Mouse (Mus musculus) forebrain, embryonic 13.5 days (tissue): Measurements from ENCODE around the gene Rnf26. TPM values are rescaled to one million over a fixed set of nuclear protein-coding genes. Genes with fewer than 3 reads are reported as not detected.

ENCODE experiments used
- ATAC-seq: fragments of 200-750 bp; cut with Nextera tagmentation; 2 replicates; pipeline ENCODE4 v1.8.0; 2017
- H3K27ac ChIP-seq: fragments of 300-500 bp; sonication (generic); 2 replicates; pipeline ENCODE4 v1.5.1; 2015; ENCODE audit warnings: inconsistent platforms, mild to moderate bottlenecking, moderate library complexity
- H3K27me3 ChIP-seq: fragments of 300-500 bp; sonication (generic); 2 replicates; pipeline ENCODE4 v1.6.1; 2015; ENCODE audit warnings: mild to moderate bottlenecking, inconsistent platforms
- H3K36me3 ChIP-seq: fragments of 300-500 bp; sonication (generic); 2 replicates; pipeline ENCODE4 v1.6.1; 2015; ENCODE audit warnings: mild to moderate bottlenecking, inconsistent platforms; ENCODE audit not compliant: poor library complexity, severe bottlenecking
- H3K4me1 ChIP-seq: fragments of 300-500 bp; sonication (generic); 2 replicates; pipeline ENCODE4 v1.6.1; 2015; ENCODE audit warnings: inconsistent platforms
- H3K4me2 ChIP-seq: fragments of 300-500 bp; sonication (generic); 2 replicates; pipeline ENCODE4 v1.6.1; 2015; ENCODE audit warnings: inconsistent platforms, mild to moderate bottlenecking, moderate library complexity
- H3K4me3 ChIP-seq: fragments of 300-500 bp; sonication (generic); 2 replicates; pipeline ENCODE4 v1.5.1; 2015; ENCODE audit warnings: mild to moderate bottlenecking, inconsistent platforms
- H3K9ac ChIP-seq: fragments of 300-500 bp; sonication (generic); 2 replicates; pipeline ENCODE4 v1.6.1; 2015; ENCODE audit warnings: mild to moderate bottlenecking, inconsistent platforms
- H3K9me3 ChIP-seq: fragments of 300-500 bp; sonication (generic); replicated peaks from 2 replicates; pipeline ENCODE4 v1.6.1; 2016; ENCODE audit warnings: inconsistent platforms
- WGBS: fragments of 180-500 bp; shearing (Covaris S2); methylation state at CpG from one replicate; pipeline ENCODE4 v1.1.7; 2015; 5-methylcytosine and 5-hydroxymethylcytosine counted together
- polyA plus RNA-seq: library from polyadenylated mRNA; unstranded; fragments of >200 nt; fragmentation: Nextera tagmentation; extraction: Ambion mirVana; gene quantifications from 2 replicates; pipeline ENCODE4 v1.2.1, GENCODE M21; 2015

Rnf26 gene
- polyA plus RNA-seq, 1 experiment from 2014 or later = 45.7 TPM

DNA sequence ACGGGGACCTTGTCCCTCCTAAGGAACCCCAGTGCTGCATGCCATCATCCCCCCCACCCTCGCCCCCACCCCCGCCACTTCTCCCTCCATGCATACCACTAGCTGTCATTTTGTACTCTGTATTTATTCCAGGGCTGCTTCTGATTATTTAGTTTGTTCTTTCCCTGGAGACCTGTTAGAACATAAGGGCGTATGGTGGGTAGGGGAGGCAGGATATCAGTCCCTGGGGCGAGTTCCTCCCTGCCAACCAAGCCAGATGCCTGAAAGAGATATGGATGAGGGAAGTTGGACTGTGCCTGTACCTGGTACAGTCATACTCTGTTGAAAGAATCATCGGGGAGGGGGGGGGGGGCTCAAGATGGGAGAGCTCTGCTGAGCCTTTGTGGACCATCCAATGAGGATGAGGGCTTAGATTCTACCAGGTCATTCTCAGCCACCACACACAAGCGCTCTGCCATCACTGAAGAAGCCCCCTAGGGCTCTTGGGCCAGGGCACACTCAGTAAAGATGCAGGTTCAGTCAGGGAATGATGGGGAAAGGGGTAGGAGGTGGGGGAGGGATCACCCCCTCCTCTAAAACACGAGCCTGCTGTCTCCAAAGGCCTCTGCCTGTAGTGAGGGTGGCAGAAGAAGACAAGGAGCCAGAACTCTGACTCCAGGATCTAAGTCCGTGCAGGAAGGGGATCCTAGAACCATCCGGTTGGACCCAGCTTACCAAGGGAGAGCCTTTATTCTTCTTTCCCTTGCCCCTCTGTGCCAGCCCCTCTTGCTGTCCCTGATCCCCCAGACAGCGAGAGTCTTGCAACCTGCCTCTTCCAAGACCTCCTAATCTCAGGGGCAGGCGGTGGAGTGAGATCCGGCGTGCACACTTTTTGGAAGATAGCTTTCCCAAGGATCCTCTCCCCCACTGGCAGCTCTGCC, 65.5 kb downstream of the Rnf26 start:
- no peak overlapping the region for H3K27ac ChIP-seq
- H3K36me3 ChIP-seq = no peaks in the 10 kb centered on the region
- 81% methylated on average over 14 of the region's 14 CpGs for WGBS
- peaks cover 14% of the 10 kb centered on the region for H3K4me1 ChIP-seq
- peaks cover 39% of the 10 kb centered on the region for H3K27me3 ChIP-seq
- H3K4me2 ChIP-seq = no peak overlapping the region
- H3K4me3 ChIP-seq = no peak overlapping the region
- no peaks in the 10 kb centered on the region for H3K9me3 ChIP-seq
- no peak for ATAC-seq
- H3K9ac ChIP-seq = no peak overlapping the region

- Histone ChIP-seq H3K4me1 (peaks cover 16% of the 10 kb centered on the region), H3K9me3 (no peaks in the 10 kb centered on the region), H3K27ac (no peak overlapping the region), H3K36me3 (no peaks in the 10 kb centered on the region), H3K27me3 (peaks cover 45% of the 10 kb centered on the region), H3K4me2 (no peak overlapping the region), H3K9ac (no peak overlapping the region), H3K4me3 (no peak overlapping the region)
- ATAC-seq = no peak
- 65% methylated on average over 6 of the region's 6 CpGs for WGBS
Observed at GRCm38 (mm10) chr9:44047071-44047470, 66.2 kb downstream of the Rnf26 start.

DNA sequence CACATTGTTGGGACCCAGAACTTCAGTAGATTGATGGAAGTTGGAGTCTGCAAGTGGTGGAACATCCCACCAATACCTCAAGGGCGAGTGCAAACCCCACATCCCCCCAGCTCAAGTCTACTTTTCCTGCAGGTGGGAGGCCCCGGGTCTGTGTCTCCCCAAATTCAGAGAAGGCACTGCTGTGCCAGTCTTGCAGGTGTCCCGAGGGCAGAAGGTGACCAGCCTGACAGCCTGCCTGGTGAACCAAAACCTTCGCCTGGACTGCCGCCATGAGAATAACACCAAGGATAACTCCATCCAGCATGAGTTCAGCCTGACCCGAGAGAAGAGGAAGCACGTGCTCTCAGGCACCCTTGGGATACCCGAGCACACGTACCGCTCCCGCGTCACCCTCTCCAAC, 66.9 kb downstream of the Rnf26 start:
- Histone ChIP-seq H3K9me3 (no peaks in the 10 kb centered on the region), H3K4me2 (no peak overlapping the region), H3K4me3 (no peak overlapping the region), H3K27ac (no peak overlapping the region), H3K4me1 (peaks cover 16% of the 10 kb centered on the region), H3K36me3 (no peaks in the 10 kb centered on the region), H3K9ac (no peak overlapping the region), H3K27me3 (peaks cover 52% of the 10 kb centered on the region)
- WGBS = 89% methylated on average over 12 of the region's 12 CpGs
- no peak for ATAC-seq

DNA sequence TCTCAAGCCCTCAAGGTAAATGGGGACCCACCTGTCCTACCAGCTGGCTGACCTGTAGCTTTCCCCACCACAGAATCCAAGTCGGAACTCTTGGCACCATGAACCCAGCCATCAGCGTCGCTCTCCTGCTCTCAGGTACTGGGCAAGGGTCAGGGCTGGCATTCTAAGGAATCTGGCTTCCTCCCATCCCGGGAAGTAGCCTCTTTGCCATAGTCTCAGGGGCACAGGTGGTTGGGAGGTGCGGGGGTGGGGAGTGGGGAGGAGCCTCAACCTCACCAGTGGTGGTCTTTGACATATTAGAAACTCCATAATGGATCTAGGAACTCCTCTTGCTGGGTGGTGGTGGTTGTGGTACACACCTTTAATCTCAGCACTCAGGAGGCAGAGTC, 67.4 kb downstream of the Rnf26 start:
- 81% methylated on average over 5 of the region's 5 CpGs for WGBS
- no peak for ATAC-seq
- H3K27ac ChIP-seq = no peak overlapping the region
- peaks cover 16% of the 10 kb centered on the region for H3K4me1 ChIP-seq
- no peak overlapping the region for H3K4me2 ChIP-seq
- H3K36me3 ChIP-seq = no peaks in the 10 kb centered on the region
- H3K4me3 ChIP-seq = no peak overlapping the region
- H3K27me3 ChIP-seq = peaks cover 57% of the 10 kb centered on the region
- no peak overlapping the region for H3K9ac ChIP-seq
- no peaks in the 10 kb centered on the region for H3K9me3 ChIP-seq

Other genes with a start within 250 kb of the Rnf26 start
- 0.31 and 0.98 TPM in 2 replicates for gene Thy1, start 70.1 kb downstream of the Rnf26 start, polyA plus RNA-seq
- 7.1 and 8.6 TPM in 2 replicates for gene Usp2, start 46.5 kb downstream of the Rnf26 start, polyA plus RNA-seq
- 0.06 and 0.23 TPM in 2 replicates for gene Mfrp, start 11.8 kb downstream of the Rnf26 start, polyA plus RNA-seq
- gene C1qtnf5, start 6.3 kb downstream of the Rnf26 start, polyA plus RNA-seq = 1.0 and 1.2 TPM in 2 replicates
- 0.19 TPM in 1 of 2 replicates, not detected in the other for gene Gm49380, start within 50 bp of the Rnf26 start, polyA plus RNA-seq
- gene Mcam, start 21.0 kb upstream of the Rnf26 start, polyA plus RNA-seq = 15.6 and 16.7 TPM in 2 replicates
- gene Cbl, start 120.5 kb upstream of the Rnf26 start, polyA plus RNA-seq = 25.2 and 26.4 TPM in 2 replicates
- not detected in 2 replicates for gene Ccdc153, start 127.2 kb upstream of the Rnf26 start, polyA plus RNA-seq
- 0.39 and 0.40 TPM in 2 replicates for gene Pdzd3, start 138.0 kb upstream of the Rnf26 start, polyA plus RNA-seq
- gene Nlrx1, start 155.1 kb upstream of the Rnf26 start, polyA plus RNA-seq = 4.4 and 4.5 TPM in 2 replicates
- 9.2 and 10.9 TPM in 2 replicates for gene Abcg4, start 175.1 kb upstream of the Rnf26 start, polyA plus RNA-seq
- gene Hinfp, start 192.2 kb upstream of the Rnf26 start, polyA plus RNA-seq = 30.5 and 38.4 TPM in 2 replicates
- 14.0 and 19.6 TPM in 2 replicates for gene C2cd2l, start 206.8 kb upstream of the Rnf26 start, polyA plus RNA-seq
- gene Dpagt1, start 212.5 kb upstream of the Rnf26 start, polyA plus RNA-seq = 36.8 and 40.1 TPM in 2 replicates
- gene H2afx, start 221.2 kb upstream of the Rnf26 start, polyA plus RNA-seq = 393 TPM in 2 replicates
- 91.6 and 92.2 TPM in 2 replicates for gene Hmbs, start 230.7 kb upstream of the Rnf26 start, polyA plus RNA-seq
- gene Vps11, start 248.2 kb upstream of the Rnf26 start, polyA plus RNA-seq = 34.9 and 37.9 TPM in 2 replicates